Mouse (Mus musculus) naive thymus-derived CD4-positive, alpha-beta T cell, adult 2 months (primary cell): ENCODE measurements around the gene Prkn.

ENCODE experiments used
- DNase-seq: peaks from one replicate; pipeline ENCODE4 v3.0.0-alpha.2; 2011; ENCODE audit warnings: low read depth

The Prkn gene

DNA sequence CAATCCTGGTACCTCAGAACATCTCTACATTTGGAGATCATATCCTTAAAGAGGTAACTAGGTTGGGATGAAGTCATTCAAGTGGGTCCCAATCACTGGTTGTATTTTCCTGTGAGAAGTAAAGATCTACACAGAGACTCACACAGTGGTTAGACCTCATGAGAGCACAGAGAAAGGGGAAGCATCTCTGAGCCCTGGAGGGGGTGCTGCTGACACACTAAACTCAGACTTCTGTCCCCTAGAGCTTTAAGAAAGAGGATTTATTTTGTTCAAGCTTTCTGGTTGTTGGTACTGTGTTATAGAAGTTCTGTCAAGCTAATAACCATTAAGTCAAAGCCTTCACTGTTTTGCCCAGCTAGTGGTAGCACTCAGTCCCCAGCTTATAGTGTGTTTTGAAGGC is 1259.2 kb downstream of the Prkn start:
- no peak for DNase-seq

DNA sequence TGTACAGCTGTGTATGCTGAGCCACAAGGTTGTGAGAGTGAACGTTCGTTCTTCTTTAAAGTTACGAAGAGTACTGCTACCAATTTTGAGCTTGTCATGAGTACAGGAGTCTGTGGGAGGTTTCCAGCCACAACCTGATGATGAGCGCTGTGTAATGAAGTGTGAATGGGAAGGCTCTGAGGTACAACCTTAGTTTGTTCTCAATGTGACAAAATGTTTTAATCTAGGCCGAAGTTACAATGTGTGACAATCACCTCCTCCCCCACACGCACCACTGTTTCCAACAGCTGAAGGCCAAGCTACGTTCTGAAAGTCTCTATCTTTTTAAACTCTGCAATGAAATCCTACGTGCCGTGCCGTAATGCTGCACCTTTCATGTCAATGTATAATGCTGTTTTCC is 1262.1 kb downstream of the Prkn start:
- no peak for DNase-seq

DNA sequence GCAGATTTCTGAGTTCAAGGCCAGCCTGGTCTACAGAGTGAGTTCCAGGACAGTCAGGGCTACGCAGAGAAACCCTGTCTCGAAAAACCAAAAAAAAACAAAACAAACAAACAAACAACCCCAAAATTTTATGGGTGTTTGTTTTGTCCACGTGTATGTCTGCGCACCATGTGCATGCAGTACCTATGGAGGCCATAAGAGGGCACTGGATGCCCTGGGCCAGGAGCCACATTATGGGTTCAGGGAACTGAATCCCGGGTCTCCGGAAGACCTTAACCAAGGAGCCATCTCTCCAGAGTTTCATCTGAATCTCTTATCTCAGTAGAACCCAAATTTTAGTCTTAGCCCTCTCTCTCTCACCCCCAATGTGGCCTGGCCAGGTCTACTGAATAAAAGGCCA is 1263.6 kb downstream of the Prkn start:
- no peak for DNase-seq

DNA sequence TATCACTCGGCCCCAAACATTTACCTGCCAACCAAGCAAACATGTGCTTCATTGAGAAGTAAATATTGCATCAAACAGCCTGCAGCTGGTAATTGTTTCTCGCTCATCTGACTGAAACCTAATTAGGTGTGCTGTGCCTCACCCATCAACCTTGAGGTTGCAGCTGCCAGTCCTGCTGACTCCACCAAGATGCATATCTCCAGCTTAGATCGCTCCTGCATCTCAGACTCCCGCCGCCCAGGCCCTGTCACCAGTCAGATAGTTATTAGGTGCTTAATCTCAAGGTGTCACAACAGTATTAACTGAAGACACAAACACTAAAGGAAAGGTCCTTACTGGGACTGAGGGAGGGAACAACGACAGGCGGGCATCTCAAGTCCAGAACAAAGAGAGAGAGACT is 1264.1 kb downstream of the Prkn start:
- DNase-seq = no peak

DNA sequence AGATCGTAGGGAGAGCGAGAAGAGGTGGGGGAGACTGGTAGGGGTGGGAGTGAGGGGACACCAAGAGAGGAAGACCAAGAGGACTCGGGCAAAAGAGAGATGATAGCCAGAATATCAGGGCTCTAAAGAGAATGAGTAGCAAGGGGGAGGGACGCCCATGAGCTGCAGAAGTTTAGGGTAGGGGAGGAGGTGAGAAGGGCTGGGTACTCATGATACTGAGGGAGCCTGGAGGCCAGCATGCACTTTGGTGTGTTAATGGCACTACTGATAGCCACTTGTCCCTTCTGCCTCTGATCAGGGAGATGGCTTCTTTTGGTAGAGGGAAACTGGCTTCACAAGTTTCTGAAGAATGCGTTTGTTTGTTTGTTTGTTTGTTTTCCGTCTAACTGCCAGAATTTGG is 1264.5 kb downstream of the Prkn start:
- no peak for DNase-seq

DNA sequence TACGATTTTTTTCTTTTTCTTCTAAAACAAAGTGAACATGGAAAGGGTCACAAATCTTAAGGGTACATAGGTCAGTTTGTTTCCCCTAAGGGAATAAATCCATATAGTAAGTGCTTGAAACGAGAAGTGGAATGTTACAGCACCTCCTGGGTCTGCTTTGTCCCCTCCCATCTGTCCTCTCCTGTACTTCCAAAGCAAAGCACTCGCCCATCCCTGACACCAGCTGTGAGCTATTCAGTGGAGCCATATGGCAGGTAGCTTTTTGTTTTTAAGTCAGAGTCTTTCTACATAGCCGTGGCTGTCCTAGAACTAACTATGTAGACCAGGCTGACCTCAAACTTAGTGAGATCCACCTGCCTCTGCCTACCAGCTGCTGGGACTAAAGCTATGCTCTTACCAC is 1266.1 kb downstream of the Prkn start:
- DNase-seq = no peak
